Mouse (Mus musculus) bone marrow macrophage, adult 2 months (primary cell): ENCODE data around the gene Cers6. TPM values are rescaled to one million over a fixed set of nuclear protein-coding genes. Genes with fewer than 3 reads are reported as not detected.

Source experiments
- H3K27ac ChIP-seq: 2 replicates; pipeline ENCODE4 v1.5.1; 2012; ENCODE audit warnings: low read depth, low read length; ENCODE audit not compliant: insufficient read depth
- H3K4me1 ChIP-seq: 2 replicates; pipeline ENCODE4 v1.6.1; 2012; ENCODE audit warnings: low read length; ENCODE audit not compliant: control insufficient read depth, insufficient read depth
- H3K4me3 ChIP-seq: 2 replicates; pipeline ENCODE4 v1.5.1; 2012; ENCODE audit warnings: mild to moderate bottlenecking, low read length, moderate library complexity; ENCODE audit not compliant: insufficient read depth
- CTCF ChIP-seq: IDR thresholded peaks from 2 replicates; pipeline ENCODE4 v1.5.1; 2012; ENCODE audit warnings: low read depth, mild to moderate bottlenecking, low read length, moderate library complexity
- POLR2A ChIP-seq: IDR thresholded peaks from 2 replicates; pipeline ENCODE4 v1.6.1; 2012; ENCODE audit warnings: mild to moderate bottlenecking, low read depth, low read length, borderline replicate concordance
- polyA plus RNA-seq: library from polyadenylated mRNA; stranded (reverse); fragments of >200 nt; gene quantifications from 2 replicates; pipeline ENCODE4 v1.2.4, GENCODE M21; 2012; ENCODE audit not compliant: missing spikeins, insufficient read depth, insufficient read length

Gene Cers6
- polyA plus RNA-seq, 1 experiment: 34.3 TPM

GRCm38 (mm10) chr2:68936773-68937172, 75.5 kb downstream of the Cers6 start:
- H3K4me1 ChIP-seq: no peaks in the 10 kb centered on the region
- no peak overlapping the region for H3K4me3 ChIP-seq
- H3K27ac ChIP-seq: no peak overlapping the region
- TF ChIP-seq POLR2A: no peak
- no peak for TF ChIP-seq CTCF

- TF ChIP-seq CTCF (no peak), POLR2A (no peak)
- no peak overlapping the region for H3K27ac ChIP-seq
- no peaks in the 10 kb centered on the region for H3K4me1 ChIP-seq
- H3K4me3 ChIP-seq: no peak overlapping the region
Observed at GRCm38 (mm10) chr2:68937833-68938232, 76.6 kb downstream of the Cers6 start.

- H3K4me3 ChIP-seq: no peak overlapping the region
- no peak overlapping the region for H3K27ac ChIP-seq
- peaks cover 2% of the 10 kb centered on the region; the same call in 1 of the 2 replicates for H3K4me1 ChIP-seq
- TF ChIP-seq CTCF: no peak
- no peak for TF ChIP-seq POLR2A
Observed at GRCm38 (mm10) chr2:68944898-68945297, 83.7 kb downstream of the Cers6 start.

GRCm38 (mm10) chr2:68945976-68946375, 84.7 kb downstream of the Cers6 start:
- TF ChIP-seq CTCF (no peak), POLR2A (no peak)
- H3K4me1 ChIP-seq: peaks cover 2% of the 10 kb centered on the region; the same call in 1 of the 2 replicates
- H3K27ac ChIP-seq: no peak overlapping the region
- H3K4me3 ChIP-seq: no peak overlapping the region

GRCm38 (mm10) chr2:68946819-68947218, 85.6 kb downstream of the Cers6 start:
- H3K4me1 ChIP-seq: peaks cover 2% of the 10 kb centered on the region; the same call in 1 of the 2 replicates
- TF ChIP-seq POLR2A (no peak), CTCF (no peak)
- H3K27ac ChIP-seq: no peak overlapping the region
- H3K4me3 ChIP-seq: no peak overlapping the region

- Histone ChIP-seq H3K4me3 (no peak overlapping the region), H3K27ac (no peak overlapping the region), H3K4me1 (peaks cover 4% of the 10 kb centered on the region)
- no peak for TF ChIP-seq POLR2A
- no peak for TF ChIP-seq CTCF
Observed at GRCm38 (mm10) chr2:68949137-68949536, 87.9 kb downstream of the Cers6 start.

- H3K27ac ChIP-seq: no peak overlapping the region
- TF ChIP-seq POLR2A (no peak), CTCF (no peak)
- peaks cover 4% of the 10 kb centered on the region for H3K4me1 ChIP-seq
- H3K4me3 ChIP-seq: no peak overlapping the region
Observed at GRCm38 (mm10) chr2:68949728-68950127, 88.5 kb downstream of the Cers6 start.

- no peak overlapping the region for H3K27ac ChIP-seq
- no peak overlapping the region for H3K4me3 ChIP-seq
- peaks cover 2% of the 10 kb centered on the region; the same call in 1 of the 2 replicates for H3K4me1 ChIP-seq
- no peak for TF ChIP-seq CTCF
- no peak for TF ChIP-seq POLR2A
Observed at GRCm38 (mm10) chr2:68951706-68952105, 90.5 kb downstream of the Cers6 start.

- Histone ChIP-seq H3K4me3 (no peak overlapping the region), H3K4me1 (peaks cover 2% of the 10 kb centered on the region; the same call in 1 of the 2 replicates), H3K27ac (no peak overlapping the region)
- no peak for TF ChIP-seq POLR2A
- TF ChIP-seq CTCF: no peak
Observed at GRCm38 (mm10) chr2:68953688-68954087, 92.4 kb downstream of the Cers6 start.

GRCm38 (mm10) chr2:68955496-68955895, 94.3 kb downstream of the Cers6 start:
- no peak for TF ChIP-seq POLR2A
- TF ChIP-seq CTCF: no peak
- Histone ChIP-seq H3K27ac (no peak overlapping the region), H3K4me1 (peaks cover 2% of the 10 kb centered on the region; the same call in 1 of the 2 replicates), H3K4me3 (no peak overlapping the region)

GRCm38 (mm10) chr2:68956146-68956545, 94.9 kb downstream of the Cers6 start:
- Histone ChIP-seq H3K27ac (no peak overlapping the region), H3K4me3 (no peak overlapping the region), H3K4me1 (peaks cover 2% of the 10 kb centered on the region; the same call in 1 of the 2 replicates)
- TF ChIP-seq CTCF (no peak), POLR2A (no peak)
